Mouse (Mus musculus) forebrain, embryonic 10.5 days (tissue): Measurements from ENCODE around the gene Slc5a7. TPM values are rescaled to one million over a fixed set of nuclear protein-coding genes. Genes with fewer than 3 reads are reported as not detected.
A peak's percentile ranks its signal among the peaks of the same experiment; 100 is the strongest.

Source experiments
- DNase-seq: peaks from one replicate; pipeline ENCODE4 v3.0.0-alpha.2; 2017; ENCODE audit warnings: low spot score; ENCODE audit errors: extremely low spot score
- H3K27ac ChIP-seq: fragments of 300-500 bp; sonication (generic); 2 replicates; pipeline ENCODE4 v1.5.1; 2016; ENCODE audit warnings: mild to moderate bottlenecking
- H3K27me3 ChIP-seq: fragments of 300-500 bp; sonication (generic); 2 replicates; pipeline ENCODE4 v1.6.1; 2016; ENCODE audit warnings: mild to moderate bottlenecking; ENCODE audit not compliant: poor library complexity, severe bottlenecking
- H3K36me3 ChIP-seq: fragments of 300-500 bp; sonication (generic); replicated peaks from 2 replicates; pipeline ENCODE4 v1.6.1; 2016; ENCODE audit warnings: mild to moderate bottlenecking, moderate library complexity
- H3K4me1 ChIP-seq: fragments of 300-500 bp; sonication (generic); 2 replicates; pipeline ENCODE4 v1.6.1; 2016
- H3K4me3 ChIP-seq: fragments of 300-500 bp; sonication (generic); 2 replicates; pipeline ENCODE4 v1.5.1; 2016; ENCODE audit warnings: mild to moderate bottlenecking, moderate library complexity
- H3K9me3 ChIP-seq: fragments of 300-500 bp; sonication (generic); 2 replicates; pipeline ENCODE4 v1.6.1; 2016; ENCODE audit warnings: mild to moderate bottlenecking, moderate library complexity
- WGBS: fragments of 180-500 bp; shearing (Covaris S2); methylation state at CpG from one replicate; pipeline ENCODE4 v1.1.7; 2016; 5-methylcytosine and 5-hydroxymethylcytosine counted together
- polyA plus RNA-seq: library from polyadenylated mRNA; unstranded; fragments of >200 nt; fragmentation: Nextera tagmentation; extraction: Ambion mirVana; gene quantifications from 2 replicates; pipeline ENCODE4 v1.2.1, GENCODE M21; 2016

The Slc5a7 gene
- polyA plus RNA-seq, result 0.51 and 0.82 TPM in 2 replicates

GRCm38 (mm10) chr17:54298934-54299333, at the start of gene Slc5a7:
Slc5a7 (minus strand) TSS chr17:54299034.
- 43% methylated on average over 1 of the region's 1 CpGs for WGBS
- Histone ChIP-seq H3K4me1 (peaks cover 7% of the 10 kb centered on the region; the same call in 1 of the 2 replicates), H3K4me3 (peak within 1 kb of the TSS; percentile 63), H3K9me3 (no peaks in the 10 kb centered on the region), H3K27me3 (peaks cover 29% of the 10 kb centered on the region), H3K36me3 (no peaks in the 10 kb centered on the region), H3K27ac (peak within 1 kb of the TSS; percentile 74)
- no peak for DNase-seq

GRCm38 (mm10) chr17:54347672-54348071, 48.8 kb upstream of the Slc5a7 start:
- 82% methylated on average over 8 of the region's 8 CpGs for WGBS
- H3K9me3 ChIP-seq, result no peaks in the 10 kb centered on the region
- no peak overlapping the region for H3K4me3 ChIP-seq
- no peak overlapping the region for H3K27ac ChIP-seq
- no peaks in the 10 kb centered on the region for H3K4me1 ChIP-seq
- no peak for DNase-seq
- no peaks in the 10 kb centered on the region for H3K27me3 ChIP-seq
- no peaks in the 10 kb centered on the region for H3K36me3 ChIP-seq

GRCm38 (mm10) chr17:54343395-54343794, 44.6 kb upstream of the Slc5a7 start:
- Histone ChIP-seq H3K4me1 (no peaks in the 10 kb centered on the region), H3K27me3 (no peaks in the 10 kb centered on the region), H3K4me3 (no peak overlapping the region), H3K36me3 (no peaks in the 10 kb centered on the region), H3K9me3 (no peaks in the 10 kb centered on the region), H3K27ac (no peak overlapping the region)
- WGBS, result 30% methylated on average over 4 of the region's 4 CpGs
- DNase-seq, result no peak

GRCm38 (mm10) chr17:54298232-54298924, 456 bp downstream of the Slc5a7 start:
- 1% methylated on average over 37 of the region's 37 CpGs for WGBS
- H3K27ac ChIP-seq, result peak overlapping the region; percentile 74

DNA sequence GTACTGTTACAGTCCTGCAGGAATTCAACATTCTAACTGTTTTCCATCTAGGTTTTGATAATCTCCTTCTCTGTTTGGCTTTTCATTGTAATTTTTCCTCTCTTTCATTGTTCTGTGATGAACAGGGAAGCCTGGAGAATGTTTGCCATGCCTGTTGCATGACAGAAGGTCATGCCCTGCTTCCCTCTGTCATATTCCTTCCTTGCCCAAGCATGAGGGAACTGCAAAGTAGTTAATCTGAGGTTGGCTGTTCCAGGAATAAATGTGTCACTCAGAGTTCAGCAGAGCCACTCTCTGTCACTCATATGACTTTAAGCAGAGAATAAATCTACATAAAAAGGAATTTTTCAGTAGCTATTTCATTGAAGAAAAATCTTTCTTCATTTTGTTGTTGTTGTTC, 48.1 kb downstream of the Slc5a7 start:
- no peaks in the 10 kb centered on the region for H3K9me3 ChIP-seq
- H3K36me3 ChIP-seq, result no peaks in the 10 kb centered on the region
- DNase-seq, result no peak
- no peak overlapping the region for H3K27ac ChIP-seq
- H3K27me3 ChIP-seq, result no peaks in the 10 kb centered on the region
- no peaks in the 10 kb centered on the region for H3K4me1 ChIP-seq
- H3K4me3 ChIP-seq, result no peak overlapping the region

More at GRCm38 (mm10) chr17:54298232-54298924, 456 bp downstream of the Slc5a7 start:
- DNase-seq, result peak; percentile 36
- Histone ChIP-seq H3K4me3 (peak overlapping the region; percentile 63), H3K9me3 (no peaks in the 10 kb centered on the region), H3K4me1 (peaks cover 7% of the 10 kb centered on the region; the same call in 1 of the 2 replicates), H3K36me3 (no peaks in the 10 kb centered on the region), H3K27me3 (peaks cover 29% of the 10 kb centered on the region)

- H3K36me3 ChIP-seq, result no peaks in the 10 kb centered on the region
- no peak overlapping the region for H3K27ac ChIP-seq
- no peaks in the 10 kb centered on the region for H3K27me3 ChIP-seq
- no peaks in the 10 kb centered on the region for H3K9me3 ChIP-seq
- H3K4me1 ChIP-seq, result no peaks in the 10 kb centered on the region
- DNase-seq, result no peak
- H3K4me3 ChIP-seq, result no peak overlapping the region
Observed at GRCm38 (mm10) chr17:54243650-54244300, 55.1 kb downstream of the Slc5a7 start.

DNA sequence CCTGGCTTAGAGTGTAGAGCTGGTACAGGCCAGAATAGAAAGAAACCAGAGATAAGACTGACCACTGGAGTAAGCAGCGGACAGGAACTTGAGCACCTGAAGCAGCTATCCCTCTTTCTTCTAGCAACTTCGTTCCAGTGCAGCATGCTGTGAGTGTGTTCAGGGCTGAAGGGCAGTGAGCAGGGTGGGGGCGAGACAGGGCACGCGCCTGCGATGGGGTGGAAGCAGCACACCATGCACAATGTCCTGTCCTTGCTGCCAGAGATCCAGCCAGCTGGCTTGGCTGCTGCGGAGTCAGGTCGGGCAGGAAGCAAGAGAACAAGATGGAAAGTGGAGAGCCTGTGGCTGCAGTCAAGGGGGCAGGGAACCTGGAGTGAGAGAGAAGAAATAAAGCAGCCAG, 59.4 kb downstream of the Slc5a7 start:
- no peaks in the 10 kb centered on the region for H3K9me3 ChIP-seq
- no peaks in the 10 kb centered on the region for H3K4me1 ChIP-seq
- H3K4me3 ChIP-seq, result no peak overlapping the region
- no peak for DNase-seq
- H3K36me3 ChIP-seq, result no peaks in the 10 kb centered on the region
- 80% methylated on average over 8 of the region's 8 CpGs for WGBS
- H3K27ac ChIP-seq, result no peak overlapping the region
- H3K27me3 ChIP-seq, result no peaks in the 10 kb centered on the region
